Mouse (Mus musculus) embryonic facial prominence, embryonic 14.5 days (tissue): Measurements from ENCODE around the gene Taar7a. TPM values are rescaled to one million over a fixed set of nuclear protein-coding genes. Genes with fewer than 3 reads are reported as not detected.

Source experiments
- ATAC-seq: fragments of 200-750 bp; cut with Nextera tagmentation; 2 replicates; pipeline ENCODE4 v1.8.0; 2017; ENCODE audit warnings: low read depth, moderate number of reproducible peaks, moderate TSS enrichment
- DNase-seq: peaks from one replicate; pipeline ENCODE4 v3.0.0-alpha.2; 2015; ENCODE audit warnings: low spot score
- H3K27ac ChIP-seq: fragments of 300-500 bp; sonication (generic); replicated peaks from 2 replicates; pipeline ENCODE4 v1.5.1; 2014; ENCODE audit warnings: low read depth, mild to moderate bottlenecking, low read length, moderate library complexity
- H3K27me3 ChIP-seq: fragments of 300-500 bp; sonication (generic); replicated peaks from 2 replicates; pipeline ENCODE4 v1.6.1; 2014; ENCODE audit warnings: low read length; ENCODE audit not compliant: control insufficient read depth, insufficient read depth
- H3K36me3 ChIP-seq: fragments of 300-500 bp; sonication (generic); 2 replicates; pipeline ENCODE4 v1.6.1; 2014; ENCODE audit warnings: low read length, mixed read lengths; ENCODE audit not compliant: control insufficient read depth, insufficient read depth
- H3K4me1 ChIP-seq: fragments of 300-500 bp; sonication (generic); 2 replicates; pipeline ENCODE4 v1.6.1; 2014; ENCODE audit warnings: antibody characterized with exemption, low read length; ENCODE audit not compliant: control insufficient read depth, insufficient read depth
- H3K4me2 ChIP-seq: fragments of 300-500 bp; sonication (generic); 2 replicates; pipeline ENCODE4 v1.6.1; 2014; ENCODE audit warnings: low read depth, mild to moderate bottlenecking, low read length, moderate library complexity, mixed read lengths
- H3K4me3 ChIP-seq: fragments of 300-500 bp; sonication (generic); 2 replicates; pipeline ENCODE4 v1.5.1; 2014; ENCODE audit warnings: low read depth, mild to moderate bottlenecking, low read length
- H3K9ac ChIP-seq: fragments of 300-500 bp; sonication (generic); 2 replicates; pipeline ENCODE4 v1.6.1; 2014; ENCODE audit warnings: low read depth, mild to moderate bottlenecking, low read length, moderate library complexity, mixed read lengths
- H3K9me3 ChIP-seq: fragments of 300-500 bp; sonication (generic); 2 replicates; pipeline ENCODE4 v1.6.1; 2016; ENCODE audit warnings: low read length; ENCODE audit not compliant: control insufficient read depth
- WGBS: fragments of 180-500 bp; shearing (Covaris S2); extraction: QIAGEN DNeasy Blood & Tissue Kit; methylation state at CpG from one replicate; pipeline ENCODE4 v1.1.7; 2014; 5-methylcytosine and 5-hydroxymethylcytosine counted together
- polyA plus RNA-seq: library from polyadenylated mRNA; unstranded; fragments of >200 nt; fragmentation: Nextera tagmentation; extraction: Ambion mirVana; gene quantifications from 2 replicates; pipeline ENCODE4 v1.2.1, GENCODE M21; 2014

Taar7a gene
- polyA plus RNA-seq, 1 experiment from 2014 or later, result not detected

- Histone ChIP-seq H3K4me1 (no peaks in the 10 kb centered on the region), H3K4me3 (no peak within 1 kb of the TSS), H3K36me3 (no peaks in the 10 kb centered on the region), H3K9ac (no peak within 1 kb of the TSS), H3K27ac (no peak within 1 kb of the TSS), H3K27me3 (no peaks in the 10 kb centered on the region), H3K4me2 (no peak within 1 kb of the TSS), H3K9me3 (no peaks in the 10 kb centered on the region)
- DNase-seq (no peak), ATAC-seq (no peak)
- WGBS, result 95% methylated on average over 13 of the region's 13 CpGs
Observed at GRCm38 (mm10) chr10:23960444-23960915, 32.8 kb downstream of the Taar7a start, which contains the start of gene Taar4. TSS of gene Taar4 (plus strand) at chr10:23960494.

GRCm38 (mm10) chr10:23959071-23959470 lies 34.2 kb downstream of the Taar7a start:
- H3K4me3 ChIP-seq, result no peak overlapping the region
- H3K9ac ChIP-seq, result no peak overlapping the region
- no peaks in the 10 kb centered on the region for H3K36me3 ChIP-seq
- no peaks in the 10 kb centered on the region for H3K27me3 ChIP-seq
- H3K27ac ChIP-seq, result no peak overlapping the region
- H3K4me1 ChIP-seq, result no peaks in the 10 kb centered on the region
- peak; percentile 42 for DNase-seq
- 52% methylated on average over 3 of the region's 3 CpGs for WGBS
- ATAC-seq, result no peak
- H3K9me3 ChIP-seq, result no peaks in the 10 kb centered on the region
- no peak overlapping the region for H3K4me2 ChIP-seq

GRCm38 (mm10) chr10:23951714-23952113 lies 41.6 kb downstream of the Taar7a start:
- DNase-seq (no peak), ATAC-seq (no peak)
- Histone ChIP-seq H3K4me3 (no peak overlapping the region), H3K4me1 (no peaks in the 10 kb centered on the region), H3K36me3 (no peaks in the 10 kb centered on the region), H3K4me2 (no peak overlapping the region), H3K27me3 (no peaks in the 10 kb centered on the region), H3K9me3 (no peaks in the 10 kb centered on the region), H3K27ac (no peak overlapping the region), H3K9ac (no peak overlapping the region)
- 75% methylated on average over 6 of the region's 6 CpGs for WGBS

GRCm38 (mm10) chr10:23949508-23950005 lies 43.7 kb downstream of the Taar7a start, which contains the start of gene Taar3:
TSS of gene Taar3 (plus strand) at chr10:23949558.
- ATAC-seq, result no peak

GRCm38 (mm10) chr10:23948026-23948425 lies 45.3 kb downstream of the Taar7a start:
- H3K27ac ChIP-seq, result no peak overlapping the region
- H3K9me3 ChIP-seq, result no peaks in the 10 kb centered on the region
- ATAC-seq (no peak), DNase-seq (no peak)
- H3K9ac ChIP-seq, result no peak overlapping the region
- no peaks in the 10 kb centered on the region for H3K36me3 ChIP-seq
- 60% methylated on average over 7 of the region's 7 CpGs for WGBS
- H3K4me1 ChIP-seq, result no peaks in the 10 kb centered on the region
- no peaks in the 10 kb centered on the region for H3K27me3 ChIP-seq
- H3K4me2 ChIP-seq, result no peak overlapping the region
- no peak overlapping the region for H3K4me3 ChIP-seq

More at GRCm38 (mm10) chr10:23949508-23950005, 43.7 kb downstream of the Taar7a start, which contains the start of gene Taar3:
- Histone ChIP-seq H3K27me3 (no peaks in the 10 kb centered on the region), H3K9ac (no peak within 1 kb of the TSS), H3K4me1 (no peaks in the 10 kb centered on the region), H3K36me3 (no peaks in the 10 kb centered on the region), H3K4me2 (no peak within 1 kb of the TSS), H3K9me3 (no peaks in the 10 kb centered on the region), H3K27ac (no peak within 1 kb of the TSS), H3K4me3 (no peak within 1 kb of the TSS)
- DNase-seq, result no peak
- 76% methylated on average over 16 of the region's 16 CpGs for WGBS

GRCm38 (mm10) chr10:23942465-23942864 lies 50.8 kb downstream of the Taar7a start:
- 76% methylated on average over 5 of the region's 5 CpGs for WGBS
- Histone ChIP-seq H3K4me3 (no peak overlapping the region), H3K9ac (no peak overlapping the region), H3K4me2 (no peak overlapping the region), H3K27ac (no peak overlapping the region), H3K4me1 (no peaks in the 10 kb centered on the region), H3K9me3 (no peaks in the 10 kb centered on the region), H3K36me3 (no peaks in the 10 kb centered on the region), H3K27me3 (no peaks in the 10 kb centered on the region)
- no peak for DNase-seq
- ATAC-seq, result no peak

Other genes starting within 250 kb of the Taar7a start
- gene Rps12, start 206.2 kb downstream of the Taar7a start, polyA plus RNA-seq, result 254 and 271 TPM in 2 replicates
- 18.5 and 18.8 TPM in 2 replicates for gene Slc18b1, start 196.5 kb downstream of the Taar7a start, polyA plus RNA-seq
- 0.13 and 0.14 TPM in 2 replicates for gene Vnn3, start 142.0 kb downstream of the Taar7a start, polyA plus RNA-seq
- gene Vnn1, start 98.8 kb downstream of the Taar7a start, polyA plus RNA-seq, result 1.1 and 1.2 TPM in 2 replicates
- not detected in 2 replicates for gene Taar1, start 73.1 kb downstream of the Taar7a start, polyA plus RNA-seq
- gene Taar2, start 54.9 kb downstream of the Taar7a start, polyA plus RNA-seq, result 0.21 TPM in 1 of 2 replicates, not detected in the other
- not detected in 2 replicates for gene Taar3, start 43.9 kb downstream of the Taar7a start, polyA plus RNA-seq
- not detected in 2 replicates for gene Taar4, start 33.0 kb downstream of the Taar7a start, polyA plus RNA-seq
- gene Taar5, start 22.8 kb downstream of the Taar7a start, polyA plus RNA-seq, result not detected in 2 replicates
- not detected in 2 replicates for gene Taar6, start 7.8 kb downstream of the Taar7a start, polyA plus RNA-seq
- gene Taar7b, start 6.5 kb upstream of the Taar7a start, polyA plus RNA-seq, result not detected in 2 replicates
- not detected in 2 replicates for gene Taar7d, start 33.7 kb upstream of the Taar7a start, polyA plus RNA-seq
- not detected in 2 replicates for gene Taar7e, start 44.1 kb upstream of the Taar7a start, polyA plus RNA-seq
- gene Taar7f, start 56.0 kb upstream of the Taar7a start, polyA plus RNA-seq, result not detected in 2 replicates
- gene Taar8a, start 83.0 kb upstream of the Taar7a start, polyA plus RNA-seq, result not detected in 2 replicates
- not detected in 2 replicates for gene Taar8b, start 98.8 kb upstream of the Taar7a start, polyA plus RNA-seq
- gene Taar8c, start 108.4 kb upstream of the Taar7a start, polyA plus RNA-seq, result not detected in 2 replicates
- gene Taar9, start 116.1 kb upstream of the Taar7a start, polyA plus RNA-seq, result not detected in 2 replicates
- 86.9 and 93.9 TPM in 2 replicates for gene Stx7, start 155.8 kb upstream of the Taar7a start, polyA plus RNA-seq
- 19.8 and 21.7 TPM in 2 replicates for gene Moxd1, start 230.0 kb upstream of the Taar7a start, polyA plus RNA-seq